Mouse (Mus musculus): ENCODE results near the gene Tpm3.
A peak's percentile ranks its signal among the peaks of the same experiment; 100 is the strongest.

Gene Tpm3

DNA sequence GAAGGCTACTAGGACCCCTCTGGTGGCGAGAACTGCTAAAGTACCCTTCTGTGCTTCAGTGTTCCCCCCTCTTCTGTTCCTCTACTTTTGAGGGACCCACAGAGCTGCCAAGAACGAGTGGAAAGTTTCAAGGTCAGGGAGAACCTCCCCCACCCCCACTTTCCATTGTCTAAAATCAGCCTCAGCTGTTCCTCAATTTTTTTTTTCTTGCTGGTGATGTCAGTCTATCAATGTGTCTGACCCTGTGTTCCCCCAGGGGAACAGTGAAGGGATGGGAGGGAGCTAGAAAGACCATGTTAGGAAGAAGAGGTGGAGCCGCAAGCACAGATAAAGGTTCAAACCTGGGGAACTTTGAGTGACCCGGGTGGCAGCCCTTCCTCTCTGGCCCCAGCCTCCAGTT, at the start of gene Tpm3:
Gene Tpm3 (plus strand): TSS at position 356 of the 400 bp plus-strand sequence.
- DNase-seq (ENCODE audit: inconsistent age in 2 of 2, low spot score in 1 of 2) = no peak

DNA sequence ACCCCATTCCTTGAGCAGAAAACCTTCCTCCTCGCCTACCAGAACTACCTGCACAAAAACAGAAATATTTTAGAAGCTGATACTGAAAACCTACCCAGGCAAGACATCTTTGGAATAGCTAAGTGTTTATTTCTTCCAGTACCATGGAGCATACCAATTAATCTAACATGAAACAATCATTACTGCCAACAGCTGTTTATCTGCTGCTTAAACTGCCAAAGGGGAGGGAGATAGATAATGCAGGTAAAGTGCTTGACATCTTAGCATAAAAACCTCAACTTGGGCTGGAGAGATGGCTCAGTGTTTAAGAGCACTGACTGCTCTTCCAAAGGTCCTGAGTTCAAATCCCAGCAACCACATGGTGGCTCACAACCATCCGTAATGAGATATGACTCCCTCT, 37.8 kb upstream of the Tpm3 start:
- no peak for DNase-seq (ENCODE audit: inconsistent age in 2 of 2, low spot score in 1 of 2)

DNA sequence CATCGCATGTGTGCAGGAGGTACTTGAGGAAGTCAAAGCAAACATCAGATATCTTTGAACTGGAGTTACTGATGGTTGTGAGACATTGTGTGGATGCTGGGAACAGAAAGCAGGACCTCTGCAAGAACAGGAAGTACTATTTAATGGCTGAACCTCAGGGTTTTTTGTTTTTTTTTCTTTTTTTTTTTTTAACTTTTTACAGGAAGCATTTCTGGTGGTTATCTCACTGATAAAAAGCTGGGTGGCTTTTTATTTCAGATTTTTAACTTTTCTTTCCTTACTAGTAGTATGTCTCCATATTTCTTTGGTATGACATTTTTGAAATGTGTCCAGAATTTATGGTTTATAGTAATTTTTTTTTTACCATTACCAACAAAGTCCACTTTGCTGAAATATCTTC, 36.2 kb upstream of the Tpm3 start:
- DNase-seq (ENCODE audit: inconsistent age in 2 of 2, low spot score in 1 of 2) = no peak

DNA sequence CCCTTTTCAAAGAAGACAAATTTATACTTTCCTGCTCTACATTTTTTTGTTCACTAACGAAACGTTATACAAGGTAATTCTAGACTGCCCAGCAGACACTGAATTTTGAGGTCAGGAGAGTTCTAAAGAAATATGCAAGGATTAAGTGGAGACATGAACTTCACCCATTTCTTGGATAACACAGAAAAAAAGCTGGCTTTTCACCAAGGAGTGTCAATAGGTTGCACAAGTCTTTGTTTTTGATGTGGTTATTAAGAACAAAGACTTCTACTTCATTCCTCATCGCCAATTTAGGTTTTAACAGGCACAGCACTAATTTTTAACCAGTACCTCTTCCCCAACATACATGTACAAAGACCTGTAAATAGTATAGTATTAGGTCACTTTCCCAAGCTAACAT, 22.8 kb upstream of the Tpm3 start:
- no peak for DNase-seq (ENCODE audit: inconsistent age in 2 of 2, low spot score in 1 of 2)

DNA sequence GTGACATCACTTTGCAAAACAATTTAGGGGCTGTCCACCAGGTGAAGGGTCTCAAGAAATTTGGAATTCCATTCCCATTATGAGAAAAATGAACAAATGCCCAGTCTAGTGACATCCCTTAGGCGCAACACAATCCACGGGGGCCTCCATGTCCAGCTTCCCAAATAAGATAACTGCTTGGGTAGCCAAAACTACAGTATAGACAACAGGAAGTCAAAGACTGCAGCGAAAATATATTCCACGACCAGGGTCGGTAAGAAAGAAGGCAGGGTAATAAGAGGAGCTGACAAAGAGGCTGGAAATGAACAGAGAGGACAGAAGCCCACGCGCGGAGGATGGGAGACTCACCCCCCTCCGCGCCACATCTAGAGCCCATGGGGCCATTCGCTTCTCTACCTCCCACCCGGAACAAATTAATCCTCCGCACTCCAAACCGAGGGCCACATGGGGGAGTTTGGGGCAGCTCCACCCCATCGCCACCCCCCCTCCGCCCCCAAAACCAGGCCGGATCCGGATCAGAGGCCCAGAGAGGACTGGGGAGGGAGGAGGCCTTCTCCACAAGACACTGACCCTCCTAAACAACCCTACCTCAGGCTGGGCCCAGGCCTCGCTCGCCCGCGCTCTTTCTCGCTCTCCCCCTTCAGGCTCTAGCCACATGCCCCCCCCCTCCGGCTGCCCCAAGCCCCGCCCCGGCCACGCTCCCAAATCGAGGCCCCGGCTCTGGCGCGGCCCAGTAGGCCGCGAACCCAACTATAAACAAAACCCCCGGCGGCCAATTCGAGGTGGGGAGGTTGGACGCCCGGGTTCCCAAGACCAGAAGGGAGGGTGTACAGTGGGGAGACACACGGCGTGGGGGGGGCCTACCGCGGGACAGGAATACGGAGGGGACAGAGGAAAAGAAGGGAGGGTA, 20.8 kb upstream of the Tpm3 start, which contains the start of gene 4933434E20Rik:
Gene 4933434E20Rik (plus strand): TSS at position 196 of the 910 bp plus-strand sequence.
- peak in 1 of 2 experiments; percentile 84 for DNase-seq (ENCODE audit: inconsistent age in 2 of 2, low spot score in 1 of 2)

DNA sequence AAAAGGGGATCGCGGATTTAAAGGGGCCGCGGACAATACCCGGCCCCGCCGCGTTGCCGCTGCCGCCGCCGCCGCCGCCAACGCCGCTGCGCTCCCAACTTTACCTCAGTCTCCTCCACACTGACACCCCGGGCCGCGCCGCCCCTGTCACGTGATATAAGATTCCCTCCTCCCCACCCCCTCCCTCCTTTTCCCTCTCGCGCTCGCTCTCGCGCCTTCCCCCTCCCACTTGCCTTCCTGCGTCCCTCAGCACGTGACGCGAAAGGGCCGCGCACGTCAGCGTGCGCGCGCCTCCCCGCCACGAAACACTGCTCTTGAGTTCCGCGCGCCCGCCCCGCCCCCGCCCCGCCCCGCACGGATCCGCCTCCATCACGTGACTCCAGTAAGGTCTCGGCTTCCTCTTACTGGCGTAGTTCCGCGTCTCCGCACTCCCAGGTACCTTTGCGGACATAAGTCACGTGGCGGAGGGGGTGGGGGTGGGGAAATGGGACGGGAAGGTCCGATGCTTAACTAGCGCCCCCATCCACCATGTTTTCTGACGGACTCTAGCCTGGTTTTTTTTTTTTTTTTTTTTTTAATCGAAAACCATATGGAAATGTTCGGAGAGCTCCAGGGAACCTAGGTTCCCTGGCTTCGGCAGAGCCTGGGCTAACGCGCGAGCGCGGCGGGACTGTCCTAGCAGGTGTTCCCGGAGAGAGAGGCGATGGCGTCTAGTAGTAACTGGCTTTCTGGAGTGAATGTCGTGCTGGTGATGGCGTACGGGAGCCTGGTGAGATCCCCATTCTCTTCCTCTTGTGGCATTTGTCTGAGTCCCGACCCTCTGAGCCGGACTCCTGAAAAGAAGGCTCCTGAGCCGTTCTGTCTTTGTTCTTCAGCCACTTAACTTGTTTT, 19.9 kb upstream of the Tpm3 start, which contains the start of gene Ubap2l:
Gene Ubap2l (minus strand): TSS at position 278 of the 891 bp plus-strand sequence.
- peak; percentile 96 to 97 for DNase-seq (ENCODE audit: inconsistent age in 2 of 2, low spot score in 1 of 2)

DNA sequence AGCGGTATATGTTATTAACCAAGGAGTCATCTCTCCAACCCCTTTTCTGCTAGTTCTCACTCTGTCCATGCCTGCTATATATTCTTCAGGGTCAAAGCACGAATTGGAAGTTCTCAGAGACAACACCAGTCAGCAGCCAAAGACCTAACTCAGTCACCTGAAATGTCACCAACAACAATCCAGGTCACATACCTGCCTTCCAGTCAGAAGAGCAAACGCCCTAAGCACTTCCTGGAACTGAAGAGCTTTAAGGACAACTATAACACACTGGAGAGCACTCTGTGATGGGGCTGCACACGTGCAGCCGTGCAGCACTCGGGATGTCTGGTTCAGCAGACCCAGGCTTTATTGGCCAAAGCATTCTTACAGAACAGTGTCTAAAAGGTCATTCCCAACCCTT, 10.9 kb upstream of the Tpm3 start:
- no peak for DNase-seq (ENCODE audit: inconsistent age in 2 of 2, low spot score in 1 of 2)

DNA sequence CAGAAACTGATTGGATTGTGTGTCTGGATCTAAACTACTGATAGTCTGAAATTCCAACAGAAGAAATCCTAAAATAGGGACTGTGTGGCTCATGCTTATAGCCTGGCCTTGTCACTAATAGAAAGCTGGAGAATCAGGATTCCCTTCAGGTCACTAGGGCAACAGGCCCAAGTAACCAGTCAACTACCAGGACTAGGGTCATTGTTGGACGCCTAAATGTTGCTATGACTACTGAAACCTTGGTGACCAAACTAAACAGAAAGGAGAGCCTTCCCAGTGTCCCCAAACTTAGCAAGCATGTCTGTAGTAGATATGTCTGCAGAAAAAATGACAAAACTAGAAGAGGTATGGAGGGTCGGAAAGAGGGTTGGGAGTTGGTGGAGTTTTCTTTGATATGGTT, 9.9 kb upstream of the Tpm3 start:
- no peak for DNase-seq (ENCODE audit: inconsistent age in 2 of 2, low spot score in 1 of 2)

DNA sequence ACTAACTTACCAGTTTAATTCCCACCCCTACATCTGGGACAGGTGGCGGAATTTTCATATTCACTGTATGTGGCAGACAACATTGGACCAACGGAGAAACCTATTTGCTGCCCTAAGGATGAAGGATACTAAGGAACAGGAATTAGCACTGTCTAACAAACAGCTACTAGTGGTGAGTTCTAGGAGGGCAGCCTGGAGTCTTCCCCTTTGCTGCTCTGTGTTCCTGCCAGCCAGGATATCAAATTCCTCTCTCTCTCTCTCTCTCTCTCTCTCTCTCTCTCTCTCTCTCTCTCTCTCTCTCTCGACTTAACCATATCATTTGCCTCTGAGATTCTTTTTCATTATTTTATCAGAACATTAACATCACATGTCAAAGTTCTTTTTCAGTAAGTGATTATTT, 8.1 kb upstream of the Tpm3 start:
- DNase-seq (ENCODE audit: inconsistent age in 2 of 2, low spot score in 1 of 2) = no peak

DNA sequence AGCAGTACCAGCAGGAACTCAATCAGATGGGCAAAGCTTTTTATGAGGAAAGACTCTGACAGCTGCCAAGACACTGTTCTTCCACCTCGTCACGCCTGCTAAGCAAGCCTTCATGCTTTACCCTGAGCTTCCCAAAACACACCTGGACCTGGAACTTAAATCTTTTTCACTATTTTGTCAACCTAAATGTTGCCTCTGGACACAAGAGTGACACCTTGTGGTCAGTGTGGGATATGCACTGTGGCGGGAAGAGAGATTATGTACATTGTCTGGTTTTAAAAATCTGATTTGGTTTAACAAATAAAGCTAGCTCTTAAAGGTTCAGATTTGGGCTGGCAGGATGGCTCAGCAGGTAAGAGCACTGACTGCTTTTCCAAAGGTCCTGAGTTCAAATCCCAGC, 6.9 kb upstream of the Tpm3 start:
- peak in 1 of 2 experiments; percentile 84 for DNase-seq (ENCODE audit: inconsistent age in 2 of 2, low spot score in 1 of 2)

DNA sequence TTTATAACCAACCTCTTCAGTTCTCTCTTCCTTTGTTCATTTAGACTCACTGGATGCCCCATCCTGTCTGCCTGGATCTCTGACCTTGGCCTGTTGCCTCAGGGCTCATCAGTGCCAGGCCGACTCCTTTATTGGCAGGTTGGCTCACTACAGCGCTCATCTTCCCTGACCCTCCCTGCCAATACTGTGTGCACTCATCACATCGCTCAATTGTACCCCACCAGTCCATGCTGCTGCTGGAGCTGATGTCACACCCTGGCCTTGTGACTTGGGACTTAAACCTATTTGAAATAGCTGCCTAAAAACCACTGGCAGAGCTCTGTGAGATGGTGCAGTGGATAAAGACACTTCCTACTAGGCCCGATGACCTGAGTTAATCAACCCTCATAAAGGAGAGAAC, 4.6 kb upstream of the Tpm3 start:
- peak in 1 of 2 experiments; percentile 78 for DNase-seq (ENCODE audit: inconsistent age in 2 of 2, low spot score in 1 of 2)

DNA sequence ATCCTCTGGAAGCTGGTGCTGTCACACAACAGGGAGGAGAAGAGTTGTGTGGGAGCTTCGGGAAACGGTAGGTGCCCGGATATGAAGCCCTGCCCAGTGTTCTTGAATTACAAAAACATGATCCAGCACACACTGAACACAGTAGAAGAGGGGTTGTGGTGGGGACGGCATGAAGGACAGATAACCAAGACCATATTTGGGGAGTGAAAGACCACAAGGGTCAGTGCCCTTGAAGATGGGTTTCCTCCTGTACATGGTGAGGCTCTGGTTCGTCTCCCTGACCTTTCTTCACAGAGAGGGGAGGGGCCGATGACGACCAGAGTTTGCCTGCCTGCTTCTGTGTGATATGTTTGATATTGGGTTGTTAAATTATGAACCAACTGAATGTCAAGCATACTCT, 2.8 kb upstream of the Tpm3 start:
- DNase-seq (ENCODE audit: inconsistent age in 2 of 2, low spot score in 1 of 2) = peak in 1 of 2 experiments; percentile 40

DNA sequence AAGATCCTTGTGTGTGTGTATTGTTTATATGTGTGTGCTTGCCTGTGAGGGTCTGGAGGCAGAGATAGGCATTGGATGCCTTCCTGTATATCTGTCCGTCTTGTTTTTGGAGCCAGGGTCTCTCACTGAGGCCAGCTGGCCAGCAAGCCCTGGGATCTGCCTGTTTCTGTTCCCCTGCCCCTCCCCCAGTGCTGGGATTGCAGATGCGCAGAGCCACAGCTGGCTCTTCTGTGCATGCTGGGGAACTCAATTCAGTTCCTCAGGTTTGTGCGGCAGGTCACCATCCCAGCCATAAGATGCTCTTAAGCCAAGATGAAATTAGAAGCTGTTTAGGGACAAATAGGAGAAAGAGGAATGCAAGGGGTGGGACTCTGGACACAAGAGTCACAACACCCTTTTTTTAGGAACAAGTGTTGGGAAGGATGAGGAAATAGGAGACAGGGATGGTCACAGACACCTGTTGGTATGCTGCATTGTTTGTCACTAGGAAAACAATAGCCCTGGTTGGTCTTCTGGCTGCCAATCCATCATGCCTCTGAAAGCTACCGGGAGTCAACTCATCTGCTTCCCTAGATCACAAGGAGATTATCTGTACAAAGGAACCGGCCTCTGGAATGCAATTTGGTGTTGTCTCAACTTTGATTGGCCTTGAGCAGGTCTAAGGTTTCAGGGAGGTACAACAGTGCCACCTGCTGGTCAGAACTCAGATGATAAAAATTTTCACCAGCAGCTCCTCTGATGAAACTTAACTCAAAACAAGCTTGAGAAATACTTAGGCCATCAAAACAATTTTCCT, 4.7 kb downstream of the Tpm3 start:
- peak; percentile 82 to 95 for DNase-seq (ENCODE audit: inconsistent age in 2 of 2, low spot score in 1 of 2)

DNA sequence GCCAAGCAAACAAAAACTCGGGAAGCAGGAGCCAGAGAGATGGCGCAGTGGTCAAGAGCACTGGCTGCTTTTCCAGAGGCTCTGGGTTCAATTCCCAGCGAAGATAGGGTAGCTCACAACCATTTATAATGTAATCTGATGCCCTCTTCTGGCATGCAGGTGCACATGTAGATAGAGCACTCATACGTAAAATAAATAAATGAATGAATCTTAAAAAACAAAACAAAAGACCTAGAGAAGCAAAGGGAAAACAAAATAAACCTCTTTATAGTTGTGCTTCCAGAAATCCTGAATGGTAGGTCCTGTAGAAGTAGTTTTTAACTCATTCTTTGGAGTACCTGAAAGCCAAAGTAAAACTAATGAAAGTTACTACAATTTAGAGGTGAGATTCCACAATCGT, 5.8 kb downstream of the Tpm3 start:
- DNase-seq (ENCODE audit: inconsistent age in 2 of 2, low spot score in 1 of 2) = no peak

DNA sequence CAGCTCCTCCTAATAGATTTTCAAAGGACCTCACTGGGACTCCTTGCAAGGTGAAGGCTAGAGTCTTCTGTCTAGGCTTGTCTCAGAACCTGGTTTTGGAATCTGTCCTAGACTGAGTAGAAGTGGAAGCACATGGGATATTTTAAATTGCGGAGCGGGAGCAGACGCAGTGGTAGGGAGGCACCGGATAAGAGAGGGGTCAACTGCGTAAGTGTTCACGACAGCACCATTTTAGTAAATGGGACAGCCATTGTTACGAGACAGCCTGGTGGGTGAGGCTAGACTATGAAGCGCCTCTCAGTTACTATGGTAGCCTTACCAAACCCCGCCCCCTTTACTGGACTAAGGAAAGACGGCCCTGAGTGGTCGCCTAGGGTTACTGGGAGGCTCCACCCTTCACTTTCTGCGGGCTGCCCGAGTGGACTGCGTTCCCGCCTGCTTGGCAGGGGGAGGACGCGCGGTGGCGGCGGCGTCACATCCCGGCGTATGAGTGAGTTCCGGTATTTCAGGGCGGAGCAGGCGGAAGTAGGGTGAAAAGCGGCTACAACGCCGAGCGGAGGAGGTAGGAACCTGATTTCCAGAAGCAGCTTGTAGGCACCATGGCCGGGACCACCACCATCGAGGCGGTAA, 6.8 kb downstream of the Tpm3 start:
- peak; percentile 97 for DNase-seq (ENCODE audit: inconsistent age in 2 of 2, low spot score in 1 of 2)

DNA sequence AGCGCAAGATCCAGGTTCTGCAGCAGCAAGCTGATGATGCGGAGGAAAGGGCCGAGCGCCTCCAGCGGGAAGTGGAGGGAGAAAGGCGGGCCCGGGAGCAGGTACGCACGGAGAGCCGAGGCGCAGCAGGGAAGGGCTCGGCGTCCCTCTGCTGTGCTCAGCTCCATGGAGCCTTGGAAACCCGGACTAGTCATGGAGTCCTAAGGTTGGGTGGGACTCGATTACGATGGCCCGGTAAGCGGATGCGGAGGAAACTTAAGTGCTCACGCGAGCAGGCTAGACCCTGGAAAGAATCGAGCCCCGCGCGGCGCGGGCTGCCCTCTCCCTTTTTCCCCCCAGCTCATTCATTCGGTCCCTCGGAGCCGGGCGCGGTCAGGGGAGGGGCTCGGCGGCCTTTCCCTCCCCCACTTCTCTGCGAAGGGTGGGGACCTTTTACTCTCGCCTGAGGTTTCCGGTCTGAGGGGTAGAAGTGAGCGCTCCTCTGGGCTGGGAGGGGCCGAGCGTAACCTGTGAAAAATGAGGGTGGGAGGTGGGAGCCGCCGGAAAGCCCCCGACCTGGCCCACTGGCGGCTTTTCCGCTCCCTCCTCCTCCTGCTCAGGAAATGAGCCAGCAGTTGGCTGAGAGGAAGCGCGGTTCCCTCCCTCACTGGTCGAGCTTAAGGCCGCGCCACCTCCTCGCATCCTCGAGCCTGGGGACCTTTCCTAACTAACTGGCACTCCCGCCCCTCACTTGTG, 7.5 kb downstream of the Tpm3 start:
- peak; percentile 82 to 92 for DNase-seq (ENCODE audit: inconsistent age in 2 of 2, low spot score in 1 of 2)

DNA sequence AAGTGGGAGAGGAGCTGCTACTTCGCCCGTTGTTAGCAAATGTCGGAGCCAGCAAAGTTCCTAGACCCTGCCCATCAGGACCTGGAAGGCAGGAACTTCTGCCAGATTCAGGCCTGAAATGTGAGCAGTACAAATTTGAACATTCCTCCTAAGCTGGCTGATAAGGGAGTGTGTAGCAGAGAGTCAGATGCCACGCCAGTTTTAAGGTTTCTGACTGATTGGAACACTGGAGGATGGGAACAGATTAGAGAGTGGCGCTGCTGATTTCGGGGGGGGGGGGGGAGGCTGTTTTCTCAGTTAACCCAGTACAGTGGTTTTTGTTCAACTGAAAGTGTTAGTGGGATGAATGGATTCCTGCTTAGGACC, 8.0 kb downstream of the Tpm3 start:
- DNase-seq (ENCODE audit: inconsistent age in 2 of 2, low spot score in 1 of 2) = no peak

DNA sequence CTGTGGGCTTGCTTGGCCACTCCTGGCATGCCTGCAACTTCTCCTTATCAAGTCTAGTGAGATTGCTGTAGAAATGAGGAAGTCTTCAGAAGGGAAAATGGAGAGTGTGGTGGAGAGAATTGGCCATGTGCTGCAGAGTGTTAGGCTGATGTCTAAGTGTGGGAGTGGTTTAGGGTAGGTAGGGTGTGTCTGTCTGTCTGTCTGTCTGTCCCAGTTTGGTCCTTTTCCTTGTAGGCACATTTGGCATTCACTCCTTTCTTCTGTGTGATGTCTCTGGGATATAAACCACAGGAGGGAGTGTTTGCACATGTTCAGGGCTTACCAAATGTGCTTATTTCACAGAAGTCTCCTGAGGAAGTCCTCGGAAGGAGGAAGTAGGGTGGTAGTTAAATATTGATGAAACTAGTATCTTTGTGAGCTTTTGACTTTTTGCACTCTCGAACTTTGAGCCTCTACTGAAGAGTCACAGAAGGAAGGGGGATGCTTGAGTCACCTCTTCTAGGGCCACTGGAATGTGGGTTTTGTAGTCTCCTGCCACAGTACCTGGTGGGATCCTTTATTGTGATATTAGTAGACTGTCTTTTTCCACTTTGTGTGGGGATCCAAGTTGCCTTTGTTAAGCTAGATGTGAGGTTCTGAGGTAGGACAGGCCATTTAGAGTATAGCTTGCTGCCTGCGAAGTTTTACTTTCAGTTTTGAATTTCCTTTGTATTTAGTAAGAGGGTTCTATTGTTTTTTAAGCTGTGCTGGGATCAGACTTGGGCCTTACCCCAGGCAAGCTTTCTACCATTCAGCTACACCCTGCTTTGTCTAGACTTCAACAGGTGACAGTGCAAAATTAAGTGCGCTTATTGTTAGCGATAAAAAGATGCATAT, 9.2 kb downstream of the Tpm3 start:
- peak in 1 of 2 experiments; percentile 71 for DNase-seq (ENCODE audit: inconsistent age in 2 of 2, low spot score in 1 of 2)

DNA sequence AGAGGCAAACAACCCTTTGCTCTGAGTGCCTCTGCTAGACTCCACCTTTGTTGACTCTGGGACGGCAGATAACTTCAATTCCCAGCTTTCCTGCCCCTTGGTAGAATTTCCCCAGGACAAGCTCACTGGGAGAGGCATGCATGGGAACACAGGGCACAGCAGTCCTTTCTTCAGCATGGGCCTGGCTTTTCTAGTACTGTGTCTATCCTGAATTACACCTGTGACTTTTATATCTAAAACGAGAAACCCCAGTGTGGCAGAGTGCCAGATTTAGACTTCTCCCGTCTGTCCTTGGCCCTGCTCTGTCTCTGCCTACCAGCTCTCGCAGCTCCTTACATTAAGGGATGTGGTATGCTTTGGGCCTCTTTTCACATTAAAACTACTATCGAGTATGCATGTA, 10.6 kb downstream of the Tpm3 start:
- peak; percentile 47 to 86 for DNase-seq (ENCODE audit: inconsistent age in 2 of 2, low spot score in 1 of 2)

All from adrenal gland, adult (tissue).